Mouse (Mus musculus) CD8-positive naive resting alpha-beta T cell, adult 2 months (primary cell): Measurements from ENCODE around the gene Camkmt.

ENCODE experiments used
- DNase-seq, 2 experiments: peaks; one replicate each; pipeline ENCODE4 v3.0.0; 2022; ENCODE audit warnings: low read depth in 2 of 2, low spot score in 2 of 2

Gene Camkmt

GRCm38 (mm10) chr17:85367319-85367718 lies 277.0 kb downstream of the Camkmt start:
- no peak for DNase-seq

- no peak for DNase-seq
Measured at GRCm38 (mm10) chr17:85368776-85369175, 278.4 kb downstream of the Camkmt start.

GRCm38 (mm10) chr17:85372076-85372475 lies 281.7 kb downstream of the Camkmt start:
- no peak for DNase-seq

GRCm38 (mm10) chr17:85372523-85372922 lies 282.2 kb downstream of the Camkmt start:
- DNase-seq, result no peak

GRCm38 (mm10) chr17:85374100-85374833 lies 283.9 kb downstream of the Camkmt start:
- no peak for DNase-seq

- no peak for DNase-seq
Measured at GRCm38 (mm10) chr17:85374834-85375176, 284.5 kb downstream of the Camkmt start.

- DNase-seq, result no peak
Measured at GRCm38 (mm10) chr17:85375523-85375922, 285.2 kb downstream of the Camkmt start.

- DNase-seq, result no peak
Measured at GRCm38 (mm10) chr17:85377496-85377895, 287.1 kb downstream of the Camkmt start.

- DNase-seq, result no peak
Measured at GRCm38 (mm10) chr17:85379101-85379500, 288.7 kb downstream of the Camkmt start.

GRCm38 (mm10) chr17:85381578-85382223 lies 291.3 kb downstream of the Camkmt start:
- no peak for DNase-seq

- no peak for DNase-seq
Measured at GRCm38 (mm10) chr17:85382344-85382743, 292.0 kb downstream of the Camkmt start.

GRCm38 (mm10) chr17:85382906-85383305 lies 292.6 kb downstream of the Camkmt start:
- no peak for DNase-seq

- no peak for DNase-seq
Measured at GRCm38 (mm10) chr17:85393091-85393890, 302.9 kb downstream of the Camkmt start.

- no peak for DNase-seq
Measured at GRCm38 (mm10) chr17:85393891-85394321, 303.6 kb downstream of the Camkmt start.

GRCm38 (mm10) chr17:85395502-85395901 lies 305.1 kb downstream of the Camkmt start:
- DNase-seq, result no peak

- no peak for DNase-seq
Measured at GRCm38 (mm10) chr17:85400751-85401150, 310.4 kb downstream of the Camkmt start.

- DNase-seq, result no peak
Measured at GRCm38 (mm10) chr17:85405161-85405560, 314.8 kb downstream of the Camkmt start.

- DNase-seq, result no peak
Measured at GRCm38 (mm10) chr17:85406195-85406594, 315.8 kb downstream of the Camkmt start.

- DNase-seq, result no peak
Measured at GRCm38 (mm10) chr17:85428831-85429230, 338.5 kb downstream of the Camkmt start.

- DNase-seq, result no peak
Measured at GRCm38 (mm10) chr17:85432923-85433322, 342.6 kb downstream of the Camkmt start.

GRCm38 (mm10) chr17:85443036-85443435 lies 352.7 kb downstream of the Camkmt start:
- no peak for DNase-seq

GRCm38 (mm10) chr17:85454419-85454983 lies 364.1 kb downstream of the Camkmt start:
- DNase-seq, result no peak
